Mouse (Mus musculus): ENCODE results near the gene Gm11549.

- TF ChIP-seq CTCF (IDR thresholded peaks at IDR 0.05; ENCODE audit: low read depth) (no peak), EP300 (IDR thresholded peaks at IDR 0.05; ENCODE audit: low read depth) (no peak)
Observed at GRCm38 (mm10) chr3:36468871-36469270, 52.7 kb downstream of the Gm11549 start.
